Mouse (Mus musculus) hindbrain, embryonic 12.5 days (tissue): ENCODE measurements around the gene Scml4. TPM values are rescaled to one million over a fixed set of nuclear protein-coding genes. Genes with fewer than 3 reads are reported as not detected.

ENCODE experiments used
- ATAC-seq: fragments of 200-750 bp; cut with Nextera tagmentation; 2 replicates; pipeline ENCODE4 v1.8.0; 2017; ENCODE audit warnings: moderate TSS enrichment; ENCODE audit not compliant: low FRiP score
- H3K27ac ChIP-seq: fragments of 300-500 bp; sonication (generic); 2 replicates; pipeline ENCODE4 v1.5.1; 2016; ENCODE audit warnings: mild to moderate bottlenecking
- H3K27me3 ChIP-seq: fragments of 300-500 bp; sonication (generic); 2 replicates; pipeline ENCODE4 v1.6.1; 2016; ENCODE audit warnings: mild to moderate bottlenecking
- H3K36me3 ChIP-seq: fragments of 300-500 bp; sonication (generic); 2 replicates; pipeline ENCODE4 v1.6.1; 2016; ENCODE audit warnings: mild to moderate bottlenecking
- H3K4me1 ChIP-seq: fragments of 300-500 bp; sonication (generic); 2 replicates; pipeline ENCODE4 v1.6.1; 2016
- H3K4me2 ChIP-seq: fragments of 300-500 bp; sonication (generic); replicated peaks from 2 replicates; pipeline ENCODE4 v1.6.1; 2016; ENCODE audit warnings: mild to moderate bottlenecking
- H3K4me3 ChIP-seq: fragments of 300-500 bp; sonication (generic); 2 replicates; pipeline ENCODE4 v1.5.1; 2016; ENCODE audit warnings: mild to moderate bottlenecking
- H3K9ac ChIP-seq: fragments of 300-500 bp; sonication (generic); 2 replicates; pipeline ENCODE4 v1.6.1; 2016; ENCODE audit warnings: mild to moderate bottlenecking, moderate library complexity
- H3K9me3 ChIP-seq: fragments of 300-500 bp; sonication (generic); replicated peaks from 2 replicates; pipeline ENCODE4 v1.6.1; 2016; ENCODE audit warnings: mild to moderate bottlenecking
- WGBS: fragments of 180-500 bp; shearing (Covaris S2); methylation state at CpG from one replicate; pipeline ENCODE4 v1.1.7; 2016; 5-methylcytosine and 5-hydroxymethylcytosine counted together
- polyA plus RNA-seq: library from polyadenylated mRNA; unstranded; fragments of >200 nt; fragmentation: Nextera tagmentation; extraction: Ambion mirVana; gene quantifications from 2 replicates; pipeline ENCODE4 v1.2.1, GENCODE M21; 2016

Scml4 gene
- polyA plus RNA-seq, 1 experiment from 2014 or later = 4.0 TPM

DNA sequence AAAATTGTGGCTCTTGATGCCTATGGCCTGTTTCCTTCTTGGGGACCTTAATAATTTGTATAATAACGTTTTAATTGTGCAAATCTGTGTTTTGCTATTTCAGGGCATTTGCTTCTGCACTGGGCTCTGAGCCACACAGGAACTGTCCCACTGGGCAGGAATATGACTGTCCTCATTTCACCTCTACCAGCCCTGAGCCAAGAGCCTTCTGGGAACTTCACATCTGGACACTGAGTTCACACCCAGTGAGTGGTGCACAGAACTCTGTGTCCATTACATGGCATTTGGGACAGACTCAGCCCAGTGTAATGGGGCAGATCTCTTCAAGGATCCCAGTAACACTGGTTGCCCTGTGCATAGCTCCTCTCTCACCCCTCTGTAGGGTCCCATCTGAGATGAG is 16.8 kb upstream of the Scml4 start:
- Histone ChIP-seq H3K9ac (no peak overlapping the region), H3K9me3 (no peaks in the 10 kb centered on the region), H3K4me2 (no peak overlapping the region), H3K4me3 (no peak overlapping the region), H3K27me3 (no peaks in the 10 kb centered on the region), H3K4me1 (no peaks in the 10 kb centered on the region), H3K27ac (no peak overlapping the region), H3K36me3 (peaks cover 4% of the 10 kb centered on the region)
- ATAC-seq = no peak
- 67% methylated on average over 1 of the region's 1 CpGs for WGBS

DNA sequence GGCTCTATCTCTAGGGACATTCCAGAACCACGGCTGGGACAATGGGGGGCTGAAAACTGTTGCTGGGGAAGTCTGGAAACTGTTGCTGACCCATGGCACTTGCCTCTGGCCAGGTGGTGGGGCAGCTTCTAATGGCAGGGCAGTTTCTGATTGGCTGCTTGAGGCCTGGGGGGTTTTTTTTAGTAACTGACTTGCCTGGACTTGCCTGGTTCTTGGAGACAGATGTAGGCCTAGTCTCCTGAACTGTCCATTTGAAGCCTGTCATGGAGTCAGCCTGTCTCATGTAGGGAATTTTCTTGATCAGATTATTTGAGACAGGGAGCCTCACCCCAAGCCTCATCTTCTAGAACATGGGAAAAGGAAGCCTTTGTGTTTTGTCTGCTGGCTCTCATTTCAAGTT is 14.7 kb upstream of the Scml4 start:
- H3K27me3 ChIP-seq = no peaks in the 10 kb centered on the region
- no peak for ATAC-seq
- H3K9ac ChIP-seq = no peak overlapping the region
- 46% methylated on average over 1 of the region's 1 CpGs for WGBS
- peaks cover 4% of the 10 kb centered on the region; the same call in 1 of the 2 replicates for H3K36me3 ChIP-seq
- no peak overlapping the region for H3K4me3 ChIP-seq
- no peak overlapping the region for H3K27ac ChIP-seq
- H3K9me3 ChIP-seq = 0 out of 2 replicates have a peak, but pooled peaks cover 4% of the 10 kb centered on the region
- no peaks in the 10 kb centered on the region for H3K4me1 ChIP-seq
- H3K4me2 ChIP-seq = no peak overlapping the region

DNA sequence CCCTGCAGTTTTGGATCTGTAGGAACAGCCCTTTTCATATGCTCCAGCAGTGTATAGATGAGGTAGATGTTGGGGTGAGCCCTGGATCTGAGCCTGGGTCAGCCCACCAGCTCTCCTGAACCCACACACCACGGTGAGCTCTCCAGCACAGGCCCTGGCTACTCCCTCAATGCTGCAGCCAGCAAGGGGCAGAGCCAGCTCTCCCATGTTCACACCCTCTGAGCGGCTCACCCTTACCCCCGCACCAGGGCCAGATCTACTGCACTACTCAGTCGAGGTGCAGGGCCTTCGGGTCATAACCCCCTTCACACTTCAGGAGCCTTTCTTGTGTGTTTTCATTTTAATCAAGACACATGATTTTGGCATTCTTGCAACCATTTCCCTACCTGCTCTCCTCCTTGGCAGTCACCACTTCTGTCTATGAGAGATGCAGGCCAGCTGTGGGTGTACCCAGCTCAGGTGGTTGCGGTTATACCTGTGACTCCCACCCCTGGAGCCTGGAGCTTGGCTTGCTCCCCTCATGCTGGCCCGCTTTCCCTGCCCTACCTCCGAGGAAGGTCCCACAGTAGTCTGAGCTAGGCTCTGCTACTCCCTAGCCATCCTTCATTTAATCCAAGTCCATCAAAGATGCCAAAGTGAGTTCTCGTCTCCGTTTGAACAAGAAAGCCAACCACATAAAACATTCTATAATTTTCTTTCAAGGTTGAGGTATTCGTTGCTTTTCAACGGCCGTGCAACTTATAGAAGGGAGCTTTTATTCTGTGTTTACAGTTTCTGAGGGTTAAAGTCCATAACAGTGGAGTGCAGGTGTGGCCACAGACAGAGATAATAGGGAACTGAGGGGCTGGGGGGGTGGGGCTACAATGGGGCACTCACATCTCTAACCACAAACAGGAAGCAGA is 11.7 kb upstream of the Scml4 start:
- WGBS = 91% methylated on average over 13 of the region's 13 CpGs
- Histone ChIP-seq H3K36me3 (peaks cover 3% of the 10 kb centered on the region; the same call in 1 of the 2 replicates), H3K4me1 (no peaks in the 10 kb centered on the region), H3K27me3 (peaks cover 3% of the 10 kb centered on the region; the same call in 1 of the 2 replicates), H3K4me2 (no peak overlapping the region), H3K9me3 (0 out of 2 replicates have a peak, but pooled peaks cover 4% of the 10 kb centered on the region), H3K4me3 (no peak overlapping the region), H3K9ac (no peak overlapping the region), H3K27ac (no peak overlapping the region)
- ATAC-seq = no peak

GRCm38 (mm10) chr10:42849081-42849400 is 11.1 kb upstream of the Scml4 start:
- Histone ChIP-seq H3K9ac (no peak overlapping the region), H3K4me3 (no peak overlapping the region), H3K27ac (no peak overlapping the region), H3K4me1 (no peaks in the 10 kb centered on the region), H3K36me3 (no peaks in the 10 kb centered on the region), H3K9me3 (0 out of 2 replicates have a peak, but pooled peaks cover 4% of the 10 kb centered on the region), H3K4me2 (no peak overlapping the region), H3K27me3 (peaks cover 3% of the 10 kb centered on the region; the same call in 1 of the 2 replicates)
- WGBS = 89% methylated on average over 7 of the region's 7 CpGs
- no peak for ATAC-seq

- Histone ChIP-seq H3K36me3 (no peaks in the 10 kb centered on the region), H3K4me1 (peaks cover 14% of the 10 kb centered on the region), H3K27me3 (peaks cover 3% of the 10 kb centered on the region; the same call in 1 of the 2 replicates), H3K4me3 (no peak overlapping the region), H3K9ac (no peak overlapping the region), H3K4me2 (no peak overlapping the region), H3K27ac (0 out of 2 replicates have a peak overlapping the region, but pooled peaks have one; percentile 6), H3K9me3 (no peaks in the 10 kb centered on the region)
- no peak for ATAC-seq
- WGBS = 56% methylated on average over 4 of the region's 4 CpGs
These were observed 5.3 kb upstream of the Scml4 start for GRCm38 (mm10) chr10:42854838-42855237.

DNA sequence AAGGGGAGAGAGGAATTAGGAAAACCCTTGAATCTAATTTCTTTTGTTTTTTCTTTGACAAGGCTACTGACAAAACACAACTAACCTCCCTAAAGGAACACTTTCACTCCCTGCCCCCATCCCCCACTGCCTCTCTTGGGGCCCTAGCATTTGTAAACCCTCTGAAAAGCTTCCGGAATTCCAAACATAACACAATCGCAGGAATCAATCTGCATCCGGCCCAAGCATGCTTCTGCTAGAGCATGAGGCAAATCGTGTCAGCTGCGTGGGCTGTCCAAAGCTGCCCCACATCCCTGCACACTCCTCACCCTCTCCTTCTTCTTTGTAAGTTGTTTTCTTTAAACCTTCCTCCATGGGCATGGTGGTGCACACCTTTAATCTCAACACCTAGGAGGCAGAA is 4.9 kb upstream of the Scml4 start:
- ATAC-seq = no peak
- 34% methylated on average over 5 of the region's 5 CpGs for whole genome bisulfite sequencing
- Histone ChIP-seq H3K4me1 (peaks cover 18% of the 10 kb centered on the region), H3K4me3 (no peak overlapping the region), H3K9me3 (no peaks in the 10 kb centered on the region), H3K27me3 (peaks cover 3% of the 10 kb centered on the region; the same call in 1 of the 2 replicates), H3K36me3 (no peaks in the 10 kb centered on the region), H3K27ac (peak overlapping the region; percentile 6; the same call in 1 of the 2 replicates), H3K9ac (no peak overlapping the region), H3K4me2 (no peak overlapping the region)

DNA sequence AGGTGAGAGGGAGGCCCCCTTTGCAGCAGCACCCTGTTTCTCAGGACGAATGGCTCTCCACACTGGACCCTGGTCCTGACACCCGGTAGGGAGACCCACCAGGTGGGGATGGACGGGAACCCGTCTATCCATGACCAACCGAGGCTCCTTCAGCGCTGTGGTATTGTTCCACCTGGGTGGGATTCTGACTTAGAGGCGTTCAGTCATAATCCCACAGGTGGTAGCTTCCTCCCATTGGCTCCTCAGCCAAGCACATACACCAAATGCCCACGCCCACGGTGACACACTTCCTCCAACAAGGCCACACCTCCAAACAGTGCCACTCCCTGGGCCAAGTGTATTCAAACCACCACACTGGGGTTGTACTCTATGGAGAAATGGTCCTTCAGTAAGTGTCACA is 3.6 kb upstream of the Scml4 start:
- 96% methylated on average over 9 of the region's 9 CpGs for WGBS
- Histone ChIP-seq H3K9me3 (no peaks in the 10 kb centered on the region), H3K4me1 (peaks cover 27% of the 10 kb centered on the region), H3K4me2 (no peak overlapping the region), H3K9ac (no peak overlapping the region), H3K27ac (no peak overlapping the region), H3K27me3 (no peaks in the 10 kb centered on the region), H3K36me3 (no peaks in the 10 kb centered on the region), H3K4me3 (no peak overlapping the region)
- ATAC-seq = no peak

- Histone ChIP-seq H3K36me3 (no peaks in the 10 kb centered on the region), H3K4me3 (no peak overlapping the region), H3K9me3 (no peaks in the 10 kb centered on the region), H3K4me1 (peaks cover 27% of the 10 kb centered on the region), H3K27ac (no peak overlapping the region), H3K9ac (no peak overlapping the region), H3K4me2 (no peak overlapping the region), H3K27me3 (no peaks in the 10 kb centered on the region)
- ATAC-seq = no peak
- WGBS = 96% methylated on average over 2 of the region's 2 CpGs
These were observed 3.1 kb upstream of the Scml4 start for GRCm38 (mm10) chr10:42857021-42857420.

DNA sequence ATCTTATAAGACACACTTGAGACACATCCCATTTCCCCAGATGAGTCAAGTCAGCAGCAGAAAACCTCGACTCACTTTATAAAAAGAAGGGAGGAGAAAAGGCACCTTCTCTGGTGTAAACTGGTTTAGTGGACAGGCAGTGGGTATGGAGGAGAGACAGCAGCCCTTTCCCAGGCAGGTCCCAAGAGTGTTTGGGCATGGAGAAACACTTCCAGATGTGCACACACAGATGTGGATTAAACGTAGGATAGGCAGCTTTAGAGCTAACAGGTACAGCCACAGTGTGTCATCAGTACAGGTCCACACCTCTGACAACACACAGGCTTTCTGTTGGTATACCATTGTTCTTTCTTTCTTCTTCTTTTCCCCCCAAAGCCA is 400 bp upstream of the Scml4 start:
- Histone ChIP-seq H3K4me1 (peaks cover 43% of the 10 kb centered on the region), H3K4me2 (peak overlapping the region; percentile 52), H3K9ac (no peak overlapping the region), H3K9me3 (no peaks in the 10 kb centered on the region), H3K27ac (peak overlapping the region; percentile 87), H3K36me3 (no peaks in the 10 kb centered on the region), H3K27me3 (no peaks in the 10 kb centered on the region; the same call in 1 of the 2 replicates), H3K4me3 (no peak overlapping the region)
- 43% methylated on average over 2 of the region's 2 CpGs for WGBS
- ATAC-seq = peak; percentile 27

DNA sequence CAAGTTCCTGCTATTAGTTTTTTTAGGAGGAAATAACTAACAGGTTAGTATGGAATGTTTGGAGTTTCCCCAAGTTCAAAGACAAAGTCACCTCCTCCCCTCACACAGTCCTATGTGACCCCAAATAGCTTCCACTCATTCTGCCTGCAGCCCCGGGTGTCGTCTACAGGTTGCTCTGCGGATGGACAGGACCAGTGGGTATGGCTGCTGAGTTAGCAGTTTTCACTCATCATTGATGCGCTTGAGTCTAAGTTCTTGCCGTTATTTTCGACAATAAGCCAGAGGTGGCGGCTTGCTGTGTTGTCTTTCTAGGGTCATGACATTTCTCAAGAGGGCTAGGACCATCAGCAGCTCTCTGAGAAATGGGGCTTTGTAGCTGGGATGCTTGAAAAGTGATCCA is 1.3 kb downstream of the Scml4 start:
- Histone ChIP-seq H3K9me3 (no peaks in the 10 kb centered on the region), H3K9ac (no peak overlapping the region), H3K36me3 (no peaks in the 10 kb centered on the region), H3K4me1 (peaks cover 39% of the 10 kb centered on the region), H3K27me3 (no peaks in the 10 kb centered on the region; the same call in 1 of the 2 replicates), H3K4me2 (0 out of 2 replicates have a peak overlapping the region, but pooled peaks have one; percentile 2), H3K27ac (no peak overlapping the region), H3K4me3 (no peak overlapping the region)
- 62% methylated on average over 7 of the region's 7 CpGs for WGBS
- no peak for ATAC-seq

GRCm38 (mm10) chr10:42862102-42862740 is 2.1 kb downstream of the Scml4 start:
- H3K27me3 ChIP-seq = no peaks in the 10 kb centered on the region; the same call in 1 of the 2 replicates
- H3K9ac ChIP-seq = no peak overlapping the region
- no peak overlapping the region for H3K4me3 ChIP-seq
- WGBS = 67% methylated on average over 13 of the region's 13 CpGs
- H3K27ac ChIP-seq = no peak overlapping the region
- H3K4me2 ChIP-seq = no peak overlapping the region
- no peak for ATAC-seq
- H3K36me3 ChIP-seq = no peaks in the 10 kb centered on the region
- H3K4me1 ChIP-seq = peaks cover 39% of the 10 kb centered on the region
- H3K9me3 ChIP-seq = no peaks in the 10 kb centered on the region

DNA sequence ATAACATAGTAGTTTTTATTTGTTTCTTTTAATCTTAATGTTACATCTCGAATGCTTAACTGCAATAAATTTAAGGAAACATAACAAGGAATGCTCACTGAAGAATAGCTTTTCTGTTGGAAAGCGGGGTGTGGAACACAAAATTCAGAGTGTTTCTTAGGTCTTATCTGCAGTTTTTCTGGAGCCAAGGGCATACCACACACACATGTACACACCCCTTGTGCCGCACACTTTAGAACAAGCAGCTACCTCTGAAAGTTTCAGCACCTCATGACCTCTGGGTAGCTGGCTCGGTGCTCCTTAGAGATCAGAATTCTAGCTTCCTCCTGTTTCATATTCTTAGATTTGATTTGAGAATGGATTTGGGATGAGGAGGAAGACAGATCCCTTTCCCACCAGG is 2.6 kb downstream of the Scml4 start:
- H3K27ac ChIP-seq = no peak overlapping the region

More for the DNA sequence above, 2.6 kb downstream of the Scml4 start:
- H3K36me3 ChIP-seq = no peaks in the 10 kb centered on the region
- H3K9ac ChIP-seq = no peak overlapping the region
- H3K4me2 ChIP-seq = no peak overlapping the region
- no peaks in the 10 kb centered on the region for H3K9me3 ChIP-seq
- 84% methylated on average over 4 of the region's 4 CpGs for WGBS
- no peak for ATAC-seq
- peaks cover 39% of the 10 kb centered on the region for H3K4me1 ChIP-seq
- no peak overlapping the region for H3K4me3 ChIP-seq
- H3K27me3 ChIP-seq = no peaks in the 10 kb centered on the region; the same call in 1 of the 2 replicates
